Mouse (Mus musculus) E14TG2a.4 (cell line): ENCODE measurements around the gene Myo1e.

Source experiments
- CTCF ChIP-seq: conservative IDR thresholded peaks from 2 replicates; pipeline ENCODE4 v1.5.1; 2014; ENCODE audit warnings: low read length
- NANOG ChIP-seq: IDR thresholded peaks from 2 replicates; pipeline ENCODE4 v1.6.1; 2014; ENCODE audit warnings: borderline replicate concordance, low read length, mixed read lengths
- POU5F1 ChIP-seq: IDR thresholded peaks from 2 replicates; pipeline ENCODE4 v1.6.1; 2014; ENCODE audit warnings: low read length, borderline replicate concordance

- TF ChIP-seq POU5F1 = no peak
- no peak for TF ChIP-seq CTCF
- TF ChIP-seq NANOG = no peak
Measured at GRCm38 (mm10) chr9:70216517-70216916, 9.4 kb downstream of the Myo1e start.
